Mouse (Mus musculus): ENCODE results near the gene Cir1. TPM values are rescaled to one million over a fixed set of nuclear protein-coding genes. Genes with fewer than 3 reads are reported as not detected.

The Cir1 gene
- polyA plus RNA-seq, 2 experiments, result 13.8 to 20.5 TPM

GRCm38 (mm10) chr2:73346345-73347086, 34.0 kb upstream of the Cir1 start:
- TF ChIP-seq EP300 (IDR thresholded peaks at IDR 0.05; ENCODE audit: low read depth), result no peak
- no peak for TF ChIP-seq CTCF (IDR thresholded peaks at IDR 0.05; ENCODE audit: low read depth)

GRCm38 (mm10) chr2:73345204-73345603, 32.7 kb upstream of the Cir1 start:
- no peak overlapping the region for H3K4me3 ChIP-seq (ENCODE audit: insufficient read depth in 1 of 2, low read depth in 2 of 2, low read length in 2 of 2)
- whole genome bisulfite sequencing (ENCODE audit: insufficient replicate concordance), result 83% methylated on average over 4 of the region's 4 CpGs

More at GRCm38 (mm10) chr2:73346345-73347086, 34.0 kb upstream of the Cir1 start:
- Histone ChIP-seq H3K9me3 (ENCODE audit: control insufficient read depth, low read length) (no peaks in the 10 kb centered on the region), H3K27me3 (ENCODE audit: control insufficient read depth, insufficient read depth, low read length) (no peaks in the 10 kb centered on the region), H3K36me3 (replicated peaks; ENCODE audit: control insufficient read depth, insufficient read depth, low read depth) (no peaks in the 10 kb centered on the region; the same call in 1 of the 2 replicates), H3K27ac (no peak overlapping the region), H3K9ac (replicated peaks) (no peak overlapping the region), H3K4me3 (ENCODE audit: insufficient read depth in 1 of 2, low read depth in 2 of 2, low read length in 2 of 2) (no peak overlapping the region), H3K4me2 (ENCODE audit: low read depth) (no peak overlapping the region), H3K4me1 (replicated peaks; ENCODE audit: control insufficient read depth in 2 of 2, insufficient read depth in 2 of 2, low read length in 1 of 2) (peaks cover 0 to 4% of the 10 kb centered on the region in 2 experiments; a peak in 2 of 4 replicates)
- no peak for DNase-seq (ENCODE audit: low read depth in 3 of 3, low spot score in 3 of 3)
- WGBS (ENCODE audit: insufficient replicate concordance), result 76% methylated on average over 13 of the region's 13 CpGs
- no peak for ATAC-seq (ENCODE audit: insufficient read depth)

GRCm38 (mm10) chr2:73343701-73344100, 31.2 kb upstream of the Cir1 start:
- Histone ChIP-seq H3K9ac (replicated peaks) (no peak overlapping the region), H3K4me1 (replicated peaks; ENCODE audit: control insufficient read depth in 2 of 2, insufficient read depth in 2 of 2, low read length in 1 of 2) (no peaks in the 10 kb centered on the region), H3K27ac (no peak overlapping the region), H3K4me3 (ENCODE audit: insufficient read depth in 1 of 2, low read depth in 2 of 2, low read length in 2 of 2) (no peak overlapping the region), H3K9me3 (ENCODE audit: control insufficient read depth, low read length) (no peaks in the 10 kb centered on the region), H3K36me3 (replicated peaks; ENCODE audit: control insufficient read depth, insufficient read depth, low read depth) (no peaks in the 10 kb centered on the region), H3K27me3 (ENCODE audit: control insufficient read depth, insufficient read depth, low read length) (no peaks in the 10 kb centered on the region), H3K4me2 (ENCODE audit: low read depth) (no peak overlapping the region)
- 90% methylated on average over 5 of the region's 5 CpGs for WGBS (ENCODE audit: insufficient replicate concordance)
- ATAC-seq (ENCODE audit: insufficient read depth), result no peak
- no peak for DNase-seq (ENCODE audit: low read depth in 3 of 3, low spot score in 3 of 3)
- no peak for TF ChIP-seq EP300 (IDR thresholded peaks at IDR 0.05; ENCODE audit: low read depth)
- TF ChIP-seq CTCF (IDR thresholded peaks at IDR 0.05; ENCODE audit: low read depth), result no peak

More at GRCm38 (mm10) chr2:73345204-73345603, 32.7 kb upstream of the Cir1 start:
- no peak overlapping the region for H3K9ac ChIP-seq (replicated peaks)
- no peaks in the 10 kb centered on the region for H3K36me3 ChIP-seq (replicated peaks; ENCODE audit: control insufficient read depth, insufficient read depth, low read depth)
- no peak overlapping the region for H3K27ac ChIP-seq
- TF ChIP-seq EP300 (IDR thresholded peaks at IDR 0.05; ENCODE audit: low read depth) (no peak), CTCF (IDR thresholded peaks at IDR 0.05; ENCODE audit: low read depth) (no peak)
- H3K4me2 ChIP-seq (ENCODE audit: low read depth), result no peak overlapping the region
- no peaks in the 10 kb centered on the region for H3K27me3 ChIP-seq (ENCODE audit: control insufficient read depth, insufficient read depth, low read length)
- no peak for ATAC-seq (ENCODE audit: insufficient read depth)
- no peaks in the 10 kb centered on the region for H3K4me1 ChIP-seq (replicated peaks; ENCODE audit: control insufficient read depth in 2 of 2, insufficient read depth in 2 of 2, low read length in 1 of 2)
- H3K9me3 ChIP-seq (ENCODE audit: control insufficient read depth, low read length), result no peaks in the 10 kb centered on the region
- DNase-seq (ENCODE audit: low read depth in 3 of 3, low spot score in 3 of 3), result no peak

DNA sequence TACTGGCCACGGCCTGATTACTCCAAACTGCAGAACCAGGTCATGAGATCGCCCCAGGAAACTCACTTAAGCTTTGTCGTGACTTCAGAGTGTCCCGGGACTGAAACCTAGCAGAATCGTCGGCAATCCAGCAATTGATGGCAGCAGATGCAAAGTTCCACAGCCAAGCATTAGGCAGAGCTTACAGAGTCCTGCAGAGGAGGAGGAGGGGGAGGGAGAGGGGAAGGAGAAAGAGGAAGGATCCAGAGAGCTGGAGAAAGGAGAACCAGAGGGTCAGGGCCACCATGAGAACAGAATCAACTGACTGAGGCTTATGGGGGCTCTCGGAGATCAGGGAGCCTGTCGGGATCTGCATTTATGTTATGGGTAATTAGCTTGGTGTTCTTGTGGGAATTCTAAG, 25.9 kb upstream of the Cir1 start:
- Histone ChIP-seq H3K4me1 (replicated peaks; ENCODE audit: control insufficient read depth in 2 of 2, insufficient read depth in 2 of 2, low read length in 1 of 2) (no peaks in the 10 kb centered on the region), H3K9ac (replicated peaks) (no peak overlapping the region), H3K4me2 (ENCODE audit: low read depth) (no peak overlapping the region), H3K36me3 (replicated peaks; ENCODE audit: control insufficient read depth, insufficient read depth, low read depth) (no peaks in the 10 kb centered on the region), H3K4me3 (ENCODE audit: insufficient read depth in 1 of 2, low read depth in 2 of 2, low read length in 2 of 2) (no peak overlapping the region), H3K27me3 (ENCODE audit: control insufficient read depth, insufficient read depth, low read length) (no peaks in the 10 kb centered on the region), H3K9me3 (ENCODE audit: control insufficient read depth, low read length) (no peaks in the 10 kb centered on the region), H3K27ac (no peak overlapping the region)
- no peak for ATAC-seq (ENCODE audit: insufficient read depth)
- 66% methylated on average over 8 of the region's 8 CpGs for WGBS (ENCODE audit: insufficient replicate concordance)
- DNase-seq (ENCODE audit: low read depth in 3 of 3, low spot score in 3 of 3), result no peak
- TF ChIP-seq EP300 (IDR thresholded peaks at IDR 0.05; ENCODE audit: low read depth) (no peak), CTCF (IDR thresholded peaks at IDR 0.05; ENCODE audit: low read depth) (no peak)

DNA sequence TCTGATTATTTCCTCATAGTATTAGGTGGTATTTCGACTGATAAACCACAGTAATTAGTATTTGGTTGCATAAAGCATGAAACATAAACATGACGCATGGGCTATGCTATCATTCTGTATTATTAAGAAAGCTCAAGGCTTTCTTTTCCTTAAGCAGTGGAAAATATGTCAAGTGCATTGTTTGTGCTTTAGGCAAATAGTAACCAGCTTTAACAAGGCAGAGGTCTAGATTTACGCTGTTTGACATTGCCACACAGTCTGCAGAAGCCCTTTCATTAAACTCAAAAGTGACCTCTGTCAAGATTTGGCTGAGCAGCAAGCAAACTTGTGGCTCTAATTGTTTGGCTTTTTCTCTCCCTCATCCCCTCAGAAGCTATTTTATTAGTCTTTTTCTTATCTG, 23.4 kb upstream of the Cir1 start:
- Histone ChIP-seq H3K4me3 (ENCODE audit: insufficient read depth in 1 of 2, low read depth in 2 of 2, low read length in 2 of 2) (no peak overlapping the region), H3K9ac (replicated peaks) (no peak overlapping the region), H3K9me3 (ENCODE audit: control insufficient read depth, low read length) (no peaks in the 10 kb centered on the region), H3K4me2 (ENCODE audit: low read depth) (no peak overlapping the region), H3K27ac (no peak overlapping the region), H3K4me1 (replicated peaks; ENCODE audit: control insufficient read depth in 2 of 2, insufficient read depth in 2 of 2, low read length in 1 of 2) (no peaks in the 10 kb centered on the region), H3K27me3 (ENCODE audit: control insufficient read depth, insufficient read depth, low read length) (no peaks in the 10 kb centered on the region), H3K36me3 (replicated peaks; ENCODE audit: control insufficient read depth, insufficient read depth, low read depth) (no peaks in the 10 kb centered on the region)
- 86% methylated on average over 3 of the region's 3 CpGs for WGBS (ENCODE audit: insufficient replicate concordance)
- DNase-seq (ENCODE audit: low read depth in 3 of 3, low spot score in 3 of 3) (no peak), ATAC-seq (ENCODE audit: insufficient read depth) (no peak)
- TF ChIP-seq EP300 (IDR thresholded peaks at IDR 0.05; ENCODE audit: low read depth) (no peak), CTCF (IDR thresholded peaks at IDR 0.05; ENCODE audit: low read depth) (no peak)
